ENCODE assay signal across 8 mouse cellular contexts in genomic region chr5:131538311-131538915, GRCm38 (mm10).
DNase-seq lines count a peak whose midpoint lies in the region; ATAC-seq lines count a peak whose summit lies in the region.

No protein-coding gene starts in this region.

- no peaks in the 10 kb centered on the region for H3K27me3 ChIP-seq in forebrain, embryonic 13.5 days
- no peaks in the 10 kb centered on the region; the same call in 1 of the 2 replicates for H3K27me3 ChIP-seq in heart, embryonic 16.5 days (ENCODE audit: control insufficient read depth, insufficient read depth, low read length)
- peaks cover 28% of the 10 kb centered on the region for H3K27me3 ChIP-seq in liver, embryonic 16.5 days (ENCODE audit: control insufficient read depth, insufficient read depth, low read depth, low read length)
- H3K27me3 ChIP-seq in neural tube, embryonic 15.5 days (replicated peaks) = no peaks in the 10 kb centered on the region

- H3K4me1 ChIP-seq in forebrain, embryonic 13.5 days = peaks cover 26% of the 10 kb centered on the region
- H3K4me1 ChIP-seq in heart, embryonic 16.5 days (ENCODE audit: control insufficient read depth, insufficient read depth, low read length) = peaks cover 10% of the 10 kb centered on the region; the same call in 1 of the 2 replicates
- H3K4me1 ChIP-seq in liver, embryonic 16.5 days (ENCODE audit: control insufficient read depth, low read depth, low read length) = no peaks in the 10 kb centered on the region
- H3K4me1 ChIP-seq in neural tube, embryonic 15.5 days = peaks cover 34% of the 10 kb centered on the region

- peak overlapping the region; percentile 97 for H3K4me3 ChIP-seq in forebrain, embryonic 13.5 days
- peak overlapping the region; percentile 87 for H3K4me3 ChIP-seq in heart, embryonic 16.5 days (ENCODE audit: low read length)
- H3K4me3 ChIP-seq in liver, embryonic 16.5 days (ENCODE audit: low read depth, low read length) = peak overlapping the region; percentile 54
- peak overlapping the region; percentile 76 for H3K4me3 ChIP-seq in neural tube, embryonic 15.5 days (replicated peaks)

- H3K9me3 ChIP-seq in forebrain, embryonic 13.5 days (replicated peaks) = no peaks in the 10 kb centered on the region
- no peaks in the 10 kb centered on the region for H3K9me3 ChIP-seq in heart, embryonic 16.5 days (replicated peaks; ENCODE audit: control insufficient read depth, low read length)
- no peaks in the 10 kb centered on the region for H3K9me3 ChIP-seq in liver, embryonic 16.5 days (replicated peaks; ENCODE audit: control insufficient read depth, low read length)
- no peaks in the 10 kb centered on the region for H3K9me3 ChIP-seq in neural tube, embryonic 15.5 days (replicated peaks)

- H3K4me2 ChIP-seq in forebrain, embryonic 13.5 days = peak overlapping the region; percentile 80
- H3K4me2 ChIP-seq in heart, embryonic 16.5 days (ENCODE audit: low read depth, low read length) = peak overlapping the region; percentile 60
- H3K4me2 ChIP-seq in liver, embryonic 16.5 days (ENCODE audit: low read depth, low read length) = peak overlapping the region; percentile 59
- peak overlapping the region; percentile 87 for H3K4me2 ChIP-seq in neural tube, embryonic 15.5 days

- 0 out of 2 replicates have a peak, but pooled peaks cover under 1% of the 10 kb centered on the region for H3K36me3 ChIP-seq in forebrain, embryonic 13.5 days (ENCODE audit: poor library complexity, severe bottlenecking)
- no peaks in the 10 kb centered on the region for H3K36me3 ChIP-seq in heart, embryonic 16.5 days (ENCODE audit: control insufficient read depth, insufficient read depth)
- H3K36me3 ChIP-seq in liver, embryonic 16.5 days (ENCODE audit: control insufficient read depth, insufficient read depth) = no peaks in the 10 kb centered on the region
- H3K36me3 ChIP-seq in neural tube, embryonic 15.5 days = no peaks in the 10 kb centered on the region

- H3K27ac ChIP-seq in forebrain, embryonic 13.5 days = peak overlapping the region; percentile 99
- peak overlapping the region; percentile 95 for H3K27ac ChIP-seq in heart, embryonic 16.5 days (ENCODE audit: low read length)
- H3K27ac ChIP-seq in liver, embryonic 16.5 days (ENCODE audit: low read length) = 0 out of 2 replicates have a peak overlapping the region, but pooled peaks have one; percentile 36
- peak overlapping the region; percentile 98 for H3K27ac ChIP-seq in neural tube, embryonic 15.5 days (replicated peaks)

- 0% methylated on average over 59 of the region's 68 CpGs for WGBS in forebrain, embryonic 13.5 days
- WGBS in heart, embryonic 16.5 days = under 1% methylated on average over 63 of the region's 68 CpGs
- WGBS in liver, embryonic 16.5 days (ENCODE audit: insufficient replicate concordance) = under 1% methylated on average over 66 of the region's 68 CpGs
- WGBS in neural tube, embryonic 15.5 days = under 1% methylated on average over 62 of the region's 68 CpGs

- peak overlapping the region; percentile 100 for H3K9ac ChIP-seq in forebrain, embryonic 13.5 days
- peak overlapping the region; percentile 94 for H3K9ac ChIP-seq in heart, embryonic 16.5 days (ENCODE audit: low read length)
- H3K9ac ChIP-seq in liver, embryonic 16.5 days (ENCODE audit: low read depth, low read length) = peak overlapping the region; percentile 27; the same call in 1 of the 2 replicates
- peak overlapping the region; percentile 92 for H3K9ac ChIP-seq in neural tube, embryonic 15.5 days (replicated peaks)

- peak; percentile 86 for ATAC-seq in forebrain, embryonic 13.5 days
- ATAC-seq in heart, embryonic 16.5 days (replicated peaks; ENCODE audit: extremely low read depth, insufficient read depth, low FRiP score) = peak; percentile 86
- ATAC-seq in liver, embryonic 16.5 days (ENCODE audit: low read depth) = peak; percentile 80
- peak; percentile 82 for ATAC-seq in neural tube, embryonic 15.5 days (ENCODE audit: low FRiP score)

- DNase-seq in ES-CJ7 (ENCODE audit: low read depth, low spot score) = peak; percentile 66
- peak; percentile 36 for DNase-seq in cerebellum, adult 11 months
- peak; percentile 68 to 85 for DNase-seq in kidney, postnatal 25 days
- DNase-seq in urinary bladder, postnatal 14 days (ENCODE audit: low spot score) = peak; percentile 83

Comparison
In these comparisons a context has a peak if more than half of its experiments do, and no peak if none do; other contexts are left out.
1. Peak in every context shown above with its lines: DNase-seq, ATAC-seq, H3K4me3 ChIP-seq and H3K27ac ChIP-seq.
2. H3K27ac ChIP-seq: peak in every context shown above with its lines; median percentile 99 in forebrain, embryonic 13.5 days; 98 in neural tube, embryonic 15.5 days; 95 in heart, embryonic 16.5 days; 36 in liver, embryonic 16.5 days.
3. H3K9ac ChIP-seq: peak in every context shown above with its lines; median percentile 100 in forebrain, embryonic 13.5 days; 94 in heart, embryonic 16.5 days; 92 in neural tube, embryonic 15.5 days; 27 in liver, embryonic 16.5 days.